Mouse (Mus musculus): ENCODE measurements around the gene Ssbp4. TPM values are rescaled to one million over a fixed set of nuclear protein-coding genes. Genes with fewer than 3 reads are reported as not detected.

The Ssbp4 gene
- total and polyA plus RNA-seq, 2 experiments from 2014 or later: 57.3 to 107 TPM

GRCm38 (mm10) chr8:70558334-70558733 is 50.3 kb downstream of the Ssbp4 start:
- Histone ChIP-seq H3K4me1 (ENCODE audit: control insufficient read depth, insufficient read depth) (peaks cover 75% of the 10 kb centered on the region), H3K27me3 (ENCODE audit: control insufficient read depth, insufficient read depth, low read length) (no peaks in the 10 kb centered on the region), H3K36me3 (replicated peaks; ENCODE audit: control insufficient read depth, insufficient read depth, low read length) (no peaks in the 10 kb centered on the region), H3K9ac (replicated peaks; ENCODE audit: low read depth, low read length) (peak overlapping the region; percentile 15; the same call in 1 of the 2 replicates), H3K27ac (ENCODE audit: low read depth) (peak overlapping the region; percentile 74), H3K9me3 (replicated peaks; ENCODE audit: control insufficient read depth, low read length) (no peaks in the 10 kb centered on the region), H3K4me3 (ENCODE audit: low read depth, low read length) (no peak overlapping the region), H3K4me2 (ENCODE audit: low read depth, low read length) (no peak overlapping the region)
- TF ChIP-seq EP300 (IDR thresholded peaks at IDR 0.05; ENCODE audit: low read depth) (no peak), CTCF (IDR thresholded peaks at IDR 0.05; ENCODE audit: low read depth) (peak; percentile 59)
- DNase-seq (ENCODE audit: low spot score) (peak; percentile 66), ATAC-seq (ENCODE audit: insufficient read depth, low read depth) (peak; percentile 30; the same call in 1 of the 2 replicates)
- 22% methylated on average over 4 of the region's 4 CpGs for WGBS

GRCm38 (mm10) chr8:70555079-70555747 is 53.5 kb downstream of the Ssbp4 start:
- TF ChIP-seq EP300 (IDR thresholded peaks at IDR 0.05; ENCODE audit: low read depth) (no peak), CTCF (IDR thresholded peaks at IDR 0.05; ENCODE audit: low read depth) (no peak)
- Histone ChIP-seq H3K4me3 (ENCODE audit: low read depth, low read length) (no peak overlapping the region), H3K4me1 (ENCODE audit: control insufficient read depth, insufficient read depth) (peaks cover 72% of the 10 kb centered on the region), H3K9ac (replicated peaks; ENCODE audit: low read depth, low read length) (no peak overlapping the region), H3K36me3 (replicated peaks; ENCODE audit: control insufficient read depth, insufficient read depth, low read length) (no peaks in the 10 kb centered on the region), H3K4me2 (ENCODE audit: low read depth, low read length) (no peak overlapping the region), H3K27me3 (ENCODE audit: control insufficient read depth, insufficient read depth, low read length) (no peaks in the 10 kb centered on the region), H3K9me3 (replicated peaks; ENCODE audit: control insufficient read depth, low read length) (no peaks in the 10 kb centered on the region), H3K27ac (ENCODE audit: low read depth) (peak overlapping the region; percentile 87; the same call in 1 of the 2 replicates)
- DNase-seq (ENCODE audit: low spot score) (no peak), ATAC-seq (ENCODE audit: insufficient read depth, low read depth) (no peak)
- 88% methylated on average over 4 of the region's 4 CpGs for WGBS

GRCm38 (mm10) chr8:70553740-70554139 is 54.9 kb downstream of the Ssbp4 start:
- peak; percentile 63 for DNase-seq (ENCODE audit: low spot score)
- Histone ChIP-seq H3K36me3 (replicated peaks; ENCODE audit: control insufficient read depth, insufficient read depth, low read length) (no peaks in the 10 kb centered on the region), H3K4me3 (ENCODE audit: low read depth, low read length) (no peak overlapping the region), H3K4me2 (ENCODE audit: low read depth, low read length) (no peak overlapping the region), H3K9ac (replicated peaks; ENCODE audit: low read depth, low read length) (no peak overlapping the region), H3K27ac (ENCODE audit: low read depth) (peak overlapping the region; percentile 87), H3K9me3 (replicated peaks; ENCODE audit: control insufficient read depth, low read length) (no peaks in the 10 kb centered on the region), H3K4me1 (ENCODE audit: control insufficient read depth, insufficient read depth) (peaks cover 72% of the 10 kb centered on the region), H3K27me3 (ENCODE audit: control insufficient read depth, insufficient read depth, low read length) (no peaks in the 10 kb centered on the region)
- TF ChIP-seq EP300 (IDR thresholded peaks at IDR 0.05; ENCODE audit: low read depth) (0 out of 2 replicates have a peak, but pooled peaks have one; percentile 48), CTCF (IDR thresholded peaks at IDR 0.05; ENCODE audit: low read depth) (no peak)
- ATAC-seq (ENCODE audit: insufficient read depth, low read depth): peak; percentile 36

- TF ChIP-seq EP300 (IDR thresholded peaks at IDR 0.05; ENCODE audit: low read depth): no peak
- TF ChIP-seq CTCF (IDR thresholded peaks at IDR 0.05; ENCODE audit: low read depth): no peak
- Histone ChIP-seq H3K4me1 (ENCODE audit: control insufficient read depth, insufficient read depth) (peaks cover 72% of the 10 kb centered on the region), H3K9me3 (replicated peaks; ENCODE audit: control insufficient read depth, low read length) (no peaks in the 10 kb centered on the region), H3K27me3 (ENCODE audit: control insufficient read depth, insufficient read depth, low read length) (no peaks in the 10 kb centered on the region), H3K27ac (ENCODE audit: low read depth) (peak overlapping the region; percentile 87), H3K36me3 (replicated peaks; ENCODE audit: control insufficient read depth, insufficient read depth, low read length) (no peaks in the 10 kb centered on the region), H3K4me2 (ENCODE audit: low read depth, low read length) (no peak overlapping the region), H3K4me3 (ENCODE audit: low read depth, low read length) (no peak overlapping the region), H3K9ac (replicated peaks; ENCODE audit: low read depth, low read length) (no peak overlapping the region)
- peak; percentile 80 for DNase-seq (ENCODE audit: low spot score)
- ATAC-seq (ENCODE audit: insufficient read depth, low read depth): peak; percentile 65
- WGBS: 0% methylated on average over 1 of the region's 1 CpGs
Measured at GRCm38 (mm10) chr8:70552836-70553235, 55.8 kb downstream of the Ssbp4 start.

- TF ChIP-seq EP300 (IDR thresholded peaks at IDR 0.05; ENCODE audit: low read depth) (0 out of 2 replicates have a peak, but pooled peaks have one; percentile 61), CTCF (IDR thresholded peaks at IDR 0.05; ENCODE audit: low read depth) (no peak)
Measured at GRCm38 (mm10) chr8:70551558-70552161, 57.0 kb downstream of the Ssbp4 start.

More at GRCm38 (mm10) chr8:70551558-70552161, 57.0 kb downstream of the Ssbp4 start:
- Histone ChIP-seq H3K36me3 (replicated peaks; ENCODE audit: control insufficient read depth, insufficient read depth, low read length) (no peaks in the 10 kb centered on the region), H3K4me2 (ENCODE audit: low read depth, low read length) (peak overlapping the region; percentile 11; the same call in 1 of the 2 replicates), H3K27ac (ENCODE audit: low read depth) (peak overlapping the region; percentile 87), H3K4me1 (ENCODE audit: control insufficient read depth, insufficient read depth) (peaks cover 72% of the 10 kb centered on the region), H3K9ac (replicated peaks; ENCODE audit: low read depth, low read length) (peak overlapping the region; percentile 33; the same call in 1 of the 2 replicates), H3K4me3 (ENCODE audit: low read depth, low read length) (no peak overlapping the region), H3K27me3 (ENCODE audit: control insufficient read depth, insufficient read depth, low read length) (no peaks in the 10 kb centered on the region), H3K9me3 (replicated peaks; ENCODE audit: control insufficient read depth, low read length) (no peaks in the 10 kb centered on the region)
- ATAC-seq (ENCODE audit: insufficient read depth, low read depth) (peak; percentile 44), DNase-seq (ENCODE audit: low spot score) (no peak)
- 15% methylated on average over 3 of the region's 3 CpGs for WGBS
